Mouse (Mus musculus): Measurements from ENCODE around the gene Bach2. TPM values are rescaled to one million over a fixed set of nuclear protein-coding genes. Genes with fewer than 3 reads are reported as not detected.

The Bach2 gene
- total RNA-seq, 2 experiments from 2014 or later: 4.2 to 6.2 TPM

DNA sequence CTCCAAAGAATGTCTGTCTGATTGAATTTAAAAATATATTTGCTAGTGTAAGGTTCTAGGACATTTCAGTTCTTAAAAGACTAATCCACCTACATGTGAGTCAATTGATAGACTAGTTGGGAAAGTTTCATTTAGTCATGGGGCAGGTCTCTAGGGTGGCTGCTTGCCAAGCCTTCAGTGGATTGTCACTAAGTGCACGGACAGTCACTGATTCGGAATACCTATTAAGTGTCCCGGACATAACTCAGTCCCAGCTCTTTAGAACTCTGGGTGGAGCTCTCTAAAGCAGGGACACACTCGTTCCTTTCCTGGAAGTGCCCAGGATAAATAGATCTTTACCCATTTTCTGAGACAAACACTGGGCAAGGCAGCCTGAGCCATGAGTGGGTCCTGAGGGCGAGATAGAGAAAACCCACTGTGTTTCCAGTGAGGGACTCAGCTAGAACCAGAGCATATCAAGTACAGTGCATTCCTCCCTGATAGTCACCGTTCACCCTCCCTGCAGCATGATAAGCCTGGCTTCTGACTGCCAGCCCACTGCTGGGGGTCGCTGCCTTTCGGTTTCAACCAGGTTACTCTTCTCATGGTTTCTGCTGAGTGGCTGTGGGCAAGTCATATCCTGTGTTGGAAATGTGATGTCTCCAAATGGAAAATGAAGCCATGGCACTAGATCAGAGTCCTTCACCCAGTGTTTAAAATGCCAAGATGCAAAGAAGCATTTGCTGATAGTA is 92.1 kb downstream of the Bach2 start:
- no peak for DNase-seq

DNA sequence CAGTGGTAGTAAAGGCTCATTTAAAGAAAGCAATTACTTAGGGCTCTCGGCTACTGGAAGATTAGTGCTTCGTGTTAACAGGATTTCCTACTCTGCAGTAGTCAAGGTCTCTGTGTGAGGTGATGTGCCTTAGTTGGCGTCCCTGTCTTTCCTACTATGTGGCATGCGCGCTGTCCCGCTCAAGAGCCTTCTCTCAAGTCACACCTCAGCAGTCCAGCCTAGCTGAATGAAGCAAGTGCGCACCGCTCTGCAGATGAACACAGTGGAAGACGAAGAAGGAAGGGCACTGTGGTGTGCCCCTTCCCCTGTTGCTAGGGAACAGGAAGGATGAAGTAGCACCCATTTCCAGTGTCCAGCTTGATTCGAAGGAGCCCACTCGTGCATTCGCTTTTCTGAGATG is 93.4 kb downstream of the Bach2 start:
- DNase-seq: no peak

DNA sequence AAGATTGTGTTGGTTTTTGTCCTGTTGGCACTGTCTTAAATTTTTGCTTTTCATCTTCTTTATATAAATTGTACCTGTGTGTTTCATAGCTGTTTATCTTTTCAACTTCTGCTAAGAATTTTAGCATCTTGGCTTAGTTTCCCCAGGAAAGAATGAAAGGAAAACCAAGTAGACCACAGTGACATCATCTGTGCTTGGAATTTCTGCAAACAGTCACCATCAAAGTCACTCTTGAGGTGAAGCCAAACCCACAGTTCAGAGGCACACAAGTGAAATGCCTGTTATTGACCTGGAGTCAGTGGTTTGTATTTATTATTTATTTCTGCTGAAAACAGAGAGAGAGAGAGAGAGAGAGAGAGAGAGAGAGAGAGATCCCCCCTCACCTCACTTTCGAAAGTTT is 95.5 kb downstream of the Bach2 start:
- DNase-seq: no peak

DNA sequence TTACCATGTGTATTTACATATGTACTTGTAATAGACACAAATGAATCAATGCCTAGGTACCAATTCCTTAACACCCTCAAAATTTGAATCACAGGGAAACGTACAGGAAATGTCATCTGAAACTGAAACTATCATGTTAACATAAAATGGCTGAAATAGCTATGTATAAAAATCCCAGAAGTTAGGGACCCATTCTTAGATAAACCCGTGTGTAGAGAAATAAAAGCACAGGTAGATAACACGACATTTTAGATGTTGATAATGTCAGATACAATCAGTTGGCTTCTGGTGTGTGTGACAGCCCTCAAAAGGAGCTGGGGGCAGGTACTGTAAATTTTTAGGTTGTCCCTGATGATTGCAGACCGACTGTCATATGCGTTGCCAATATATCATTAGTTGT is 96.2 kb downstream of the Bach2 start:
- no peak for DNase-seq

DNA sequence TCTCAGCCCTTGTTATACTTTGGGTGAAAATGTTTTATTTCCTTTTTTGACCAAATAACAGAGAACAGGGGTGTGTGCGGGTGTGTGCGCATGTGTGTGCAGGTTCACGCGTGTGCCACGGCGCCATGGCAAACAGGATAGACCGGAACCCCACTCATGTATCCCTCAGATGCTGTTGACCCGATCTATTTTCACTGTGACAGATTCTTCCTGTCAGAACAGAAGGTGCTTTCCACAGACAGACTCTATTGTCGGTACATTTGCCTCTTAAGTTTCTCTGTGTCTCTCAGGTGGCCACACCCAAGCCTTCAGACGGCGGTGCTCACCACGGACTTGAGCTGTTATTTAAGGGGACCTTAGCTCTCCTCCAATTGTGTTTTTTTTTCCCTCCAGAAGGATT is 97.1 kb downstream of the Bach2 start:
- DNase-seq: no peak

DNA sequence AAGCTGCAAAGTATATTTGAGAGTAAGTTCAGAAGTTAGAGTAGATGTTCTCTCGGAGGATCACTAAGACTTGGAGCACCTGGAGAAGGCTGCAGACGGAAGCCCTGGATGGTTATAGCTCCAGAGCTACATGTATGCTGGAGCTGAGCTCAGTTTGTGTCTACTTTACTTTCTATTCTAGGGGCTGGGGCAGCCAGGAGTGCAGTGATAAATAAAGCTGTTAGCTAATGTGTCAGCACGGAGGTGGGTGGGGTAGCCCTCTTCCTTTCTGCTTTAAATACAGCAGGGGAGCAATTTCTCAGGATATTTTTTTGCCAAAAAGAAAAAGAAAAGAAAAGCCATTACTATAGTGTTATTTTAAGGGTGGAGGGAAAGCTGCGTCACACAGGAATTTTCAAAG is 98.0 kb downstream of the Bach2 start:
- DNase-seq: peak; percentile 29 to 53

DNA sequence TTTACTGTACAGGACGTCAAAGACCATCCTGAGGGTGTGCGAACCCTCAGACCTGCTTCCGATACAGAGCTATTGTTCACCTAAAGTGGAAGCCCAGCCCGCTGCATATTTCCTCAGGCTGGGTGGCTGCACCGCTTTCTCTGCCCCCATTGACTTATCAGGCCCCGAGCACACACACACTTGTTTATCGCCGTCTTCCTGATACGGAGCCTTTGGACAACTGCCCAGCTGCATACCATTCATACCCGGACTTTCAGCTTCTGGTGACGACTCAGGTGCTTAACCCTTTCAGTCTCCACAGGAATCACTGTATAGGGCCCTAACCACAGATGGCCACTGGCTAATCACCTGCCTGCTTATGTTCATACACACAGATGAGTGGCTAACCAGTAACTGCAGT is 99.0 kb downstream of the Bach2 start:
- DNase-seq: peak; percentile 76 to 88

DNA sequence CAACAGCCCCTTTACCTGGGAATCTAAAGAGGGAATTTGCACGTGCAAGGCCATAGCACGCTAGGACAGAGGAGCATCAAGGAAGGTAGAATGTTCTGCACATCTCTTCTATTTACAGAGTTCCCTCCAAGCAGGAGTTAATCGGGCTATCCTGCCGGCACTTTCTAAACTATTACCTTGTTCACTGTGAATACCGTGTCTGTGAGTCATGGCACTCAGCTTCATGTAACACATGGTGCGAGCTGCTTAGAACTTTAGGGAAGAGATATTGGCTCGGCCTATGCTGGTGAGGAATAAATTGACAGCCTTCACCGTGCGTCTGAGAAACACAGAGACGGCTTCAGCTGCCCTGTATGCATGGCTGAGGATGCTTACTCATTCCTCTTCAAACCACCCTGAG is 99.8 kb downstream of the Bach2 start:
- DNase-seq: no peak

DNA sequence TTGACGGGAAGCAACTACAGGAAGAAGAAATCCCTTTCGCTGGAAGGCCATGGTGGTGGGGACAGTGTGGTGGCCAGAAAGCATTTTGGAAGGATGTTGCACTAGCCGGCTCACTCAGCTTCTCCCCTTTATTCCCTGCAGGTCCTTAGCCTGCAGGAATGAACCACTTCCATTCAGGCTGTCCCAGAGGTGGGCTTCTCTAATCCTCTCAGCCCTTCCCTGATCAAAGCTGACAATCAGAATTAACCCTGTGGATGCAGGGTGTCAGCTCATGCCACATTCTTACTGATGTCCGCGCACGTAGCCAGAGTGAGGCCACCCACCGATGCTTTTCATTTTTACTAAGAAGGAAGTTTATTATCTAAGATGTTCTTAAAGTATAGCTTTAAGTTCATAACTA is 102.2 kb downstream of the Bach2 start:
- DNase-seq: no peak

DNA sequence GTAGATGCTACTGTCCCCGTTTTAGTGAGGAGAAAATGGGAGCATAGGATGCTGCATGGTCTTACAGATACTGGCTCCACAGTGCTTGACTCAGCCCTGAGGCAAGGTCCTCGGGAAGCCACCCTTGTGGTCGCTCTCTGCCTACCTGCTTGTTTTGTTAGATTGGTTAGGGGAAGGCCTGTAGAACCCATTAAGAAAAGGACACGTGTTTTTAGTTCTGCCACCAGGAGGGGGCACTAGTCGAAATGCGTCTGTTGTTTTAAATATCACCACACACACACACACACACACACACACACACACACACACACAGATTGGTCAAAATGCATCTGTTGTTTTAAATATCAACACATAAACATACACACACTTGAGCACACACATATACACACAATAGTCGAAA is 103.7 kb downstream of the Bach2 start:
- peak in 1 of 2 experiments; percentile 54 for DNase-seq

DNA sequence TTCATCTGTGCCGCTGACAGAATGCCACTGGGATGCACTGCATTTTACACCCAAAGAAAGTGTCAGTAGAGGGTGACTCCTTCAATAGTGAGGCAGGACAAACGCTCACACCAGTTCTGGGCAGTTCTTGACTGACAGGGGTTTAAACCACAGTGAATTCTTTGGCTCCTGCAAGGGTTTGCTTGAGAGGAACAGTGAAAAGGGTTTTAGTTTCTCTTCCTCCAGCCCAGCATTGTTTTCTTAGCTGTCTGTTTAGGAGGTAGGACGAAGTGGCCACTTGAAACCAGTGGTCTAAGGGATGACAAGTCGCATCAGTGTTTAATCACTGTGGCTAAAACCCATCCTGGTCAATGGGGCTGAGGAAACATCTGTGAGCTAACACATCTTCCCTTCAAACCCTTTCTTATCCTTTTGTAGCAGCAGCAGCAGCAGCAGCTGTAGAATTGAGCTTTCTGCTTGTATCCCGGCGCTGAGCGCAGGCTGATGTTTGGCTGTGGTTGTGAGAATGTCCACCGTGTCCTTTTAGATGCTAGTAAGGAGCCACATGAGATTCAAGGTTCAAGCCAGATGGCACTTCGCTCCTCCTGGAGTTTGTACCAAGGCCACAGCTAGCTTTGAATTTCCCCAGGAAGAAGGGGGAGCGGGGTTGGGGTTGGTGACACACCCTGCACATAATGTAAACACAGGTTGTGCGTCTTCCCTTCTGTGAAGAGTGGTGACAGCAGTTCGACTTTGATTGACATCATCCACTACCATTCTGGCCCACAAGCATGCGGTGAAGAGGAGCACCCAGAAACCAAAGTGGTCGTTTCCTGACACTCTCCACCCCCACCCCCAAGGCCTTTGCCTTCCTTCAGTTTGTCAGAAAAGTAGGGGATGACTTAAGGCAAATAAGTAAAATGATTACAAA is 104.9 kb downstream of the Bach2 start:
- no peak for DNase-seq

DNA sequence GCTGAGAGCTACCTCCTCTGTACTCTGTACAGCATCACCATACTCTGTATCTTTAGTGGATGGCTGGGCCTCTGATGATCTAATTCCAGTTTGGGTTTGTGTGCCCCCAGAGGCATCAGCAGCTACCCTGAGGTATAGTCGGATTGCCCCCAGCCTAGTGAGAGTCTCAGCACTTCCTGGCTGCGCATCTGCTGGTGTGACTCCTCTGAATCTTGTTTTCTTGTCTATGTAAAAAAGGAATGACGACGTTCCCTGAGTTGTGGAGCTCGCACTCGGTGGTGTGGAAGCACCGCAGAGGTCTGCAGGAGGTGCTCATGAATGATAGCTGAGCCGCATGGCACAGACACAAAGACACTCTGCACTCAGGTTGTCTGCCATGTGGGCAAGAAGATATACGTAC is 105.7 kb downstream of the Bach2 start:
- DNase-seq: no peak

DNA sequence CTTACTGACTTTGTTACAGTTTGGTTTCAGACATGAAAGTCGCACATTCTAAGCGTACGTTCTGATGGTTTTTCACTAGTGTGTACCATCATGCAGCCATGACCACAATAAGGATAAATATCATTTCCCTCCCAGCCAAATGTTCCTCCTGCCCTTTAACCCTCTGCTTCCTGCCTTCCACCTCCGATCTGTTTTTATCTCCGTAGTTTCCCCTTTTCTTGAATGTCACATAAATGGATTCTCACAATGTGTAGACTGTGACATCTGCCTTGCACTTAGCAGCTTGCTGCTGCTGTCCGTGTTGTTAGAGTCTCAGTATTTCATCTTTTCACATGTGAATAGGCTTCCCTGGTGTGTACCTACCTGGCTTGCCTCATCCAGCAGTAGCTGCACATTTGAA is 108.6 kb downstream of the Bach2 start:
- DNase-seq: no peak

DNA sequence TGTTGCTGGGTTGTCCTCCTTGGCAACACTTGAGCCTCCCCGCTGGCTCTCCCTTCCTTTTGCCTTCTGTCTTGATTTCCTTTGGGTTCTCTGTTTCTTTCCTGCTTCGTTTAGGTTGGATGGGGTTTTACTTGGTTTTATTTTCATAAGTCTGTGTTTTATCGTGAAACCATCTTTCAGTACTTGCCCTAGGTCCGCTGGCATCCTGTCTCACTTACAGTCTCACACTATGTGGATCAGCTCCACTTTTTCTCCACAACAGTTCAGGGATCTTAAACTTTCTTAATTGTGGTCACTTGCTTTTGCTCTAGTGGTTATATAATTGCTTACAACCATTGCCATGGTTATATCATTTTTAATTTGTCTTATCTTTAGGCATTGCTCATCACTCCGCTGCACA is 109.1 kb downstream of the Bach2 start:
- DNase-seq: no peak

DNA sequence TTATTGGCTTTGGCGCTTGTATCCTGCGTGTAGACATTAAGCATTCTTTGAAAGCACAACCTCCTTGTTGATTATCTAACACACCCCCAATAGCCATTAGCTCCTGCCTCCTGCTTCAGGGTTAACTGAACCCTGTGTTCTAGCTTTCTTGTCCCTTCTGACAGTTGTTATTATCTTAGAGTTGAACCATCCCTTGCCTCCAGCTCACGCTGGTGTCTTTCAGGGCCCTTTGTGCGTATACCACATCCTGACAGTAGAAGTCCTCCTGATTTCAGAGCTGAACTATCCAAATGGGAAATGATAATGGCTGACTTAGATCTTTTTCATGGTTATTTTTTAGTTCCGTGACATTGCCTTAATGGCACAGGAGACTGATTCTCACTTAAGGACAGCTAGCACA is 110.8 kb downstream of the Bach2 start:
- no peak for DNase-seq

DNA sequence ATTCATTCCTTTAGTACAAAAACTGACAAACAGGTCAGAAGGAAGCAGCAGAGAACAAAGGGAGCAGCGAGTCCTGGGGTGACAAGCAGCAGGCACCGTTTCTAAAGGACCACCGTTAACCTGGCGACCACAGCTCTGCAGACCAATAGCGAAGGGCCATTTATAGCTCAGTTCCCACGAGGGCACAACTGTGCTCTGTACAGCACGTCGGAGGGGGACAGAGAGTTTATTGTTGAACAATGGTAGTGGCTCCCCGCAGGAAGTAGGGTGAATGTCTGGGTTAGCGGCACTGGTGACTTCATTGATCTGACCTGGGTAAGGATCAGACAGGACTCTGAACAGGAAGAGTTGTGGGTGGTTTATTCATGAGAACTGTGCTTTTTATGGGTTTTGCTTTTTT is 112.6 kb downstream of the Bach2 start:
- peak in 1 of 2 experiments; percentile 30 for DNase-seq

DNA sequence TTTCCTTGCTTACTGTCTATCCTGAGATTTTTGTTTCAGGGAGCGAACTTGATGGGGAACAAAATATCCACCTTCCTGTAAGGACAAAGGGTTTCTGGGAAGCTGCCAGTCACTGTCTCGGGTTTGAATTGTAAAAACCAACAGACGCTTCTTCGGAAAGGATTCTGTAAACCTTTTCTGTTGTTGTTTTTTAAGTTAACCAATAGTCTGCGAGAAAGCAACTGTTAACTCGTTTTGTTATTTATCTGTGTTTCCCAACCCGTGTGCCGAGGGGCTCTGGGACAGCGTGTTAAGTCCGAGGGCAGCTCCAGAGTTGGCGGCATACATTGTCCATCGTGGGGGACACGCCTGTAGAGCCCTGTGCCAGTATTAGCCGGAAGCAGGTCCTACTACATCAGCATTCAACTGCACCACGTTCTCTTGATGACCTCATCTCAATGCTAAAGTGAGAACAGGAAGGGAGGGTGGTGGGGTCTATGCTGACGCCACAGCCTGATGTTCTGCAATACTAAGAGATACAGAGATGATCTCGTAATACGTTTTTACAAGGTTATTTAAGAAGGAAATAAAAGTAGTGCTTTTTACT is 113.2 kb downstream of the Bach2 start:
- DNase-seq: peak in 1 of 2 experiments; percentile 46

DNA sequence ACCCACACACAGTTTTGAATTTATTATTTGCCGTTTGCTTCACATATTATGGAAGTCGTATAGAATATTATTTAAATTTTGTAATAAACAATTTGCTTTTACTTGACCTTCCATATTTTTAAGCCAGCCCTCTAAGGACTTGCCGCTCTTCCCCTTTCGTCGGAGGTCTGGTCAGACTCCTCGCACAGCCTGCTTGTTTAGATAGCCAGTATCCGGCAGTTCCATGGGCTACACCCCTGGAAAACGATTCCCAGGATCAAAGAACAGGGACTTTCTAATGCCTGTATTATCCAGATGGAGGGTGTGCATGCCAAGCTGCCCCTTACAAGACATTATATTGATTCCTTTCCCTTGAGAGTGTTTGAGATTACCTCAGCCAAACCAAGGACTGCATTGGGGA is 113.8 kb downstream of the Bach2 start:
- DNase-seq: no peak

DNA sequence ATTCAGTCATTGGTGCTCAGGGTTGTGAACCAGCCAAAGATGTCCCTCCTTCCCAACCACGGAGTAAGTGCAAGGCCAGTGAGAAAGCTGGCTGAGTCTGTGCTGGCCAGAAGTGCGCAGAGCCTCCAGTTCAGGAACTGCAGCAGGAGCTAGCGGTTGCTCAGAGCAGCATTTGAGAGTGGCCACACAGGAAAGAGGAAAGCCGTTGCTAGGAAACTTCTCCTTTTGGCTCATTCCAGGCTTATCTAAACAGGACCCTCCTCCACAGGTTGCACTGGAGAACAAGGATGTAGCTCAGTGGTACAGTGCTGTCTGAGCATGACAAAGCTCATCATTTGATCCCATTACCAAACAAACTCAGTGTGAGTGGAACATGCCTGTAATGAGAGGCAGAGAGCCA is 114.2 kb downstream of the Bach2 start:
- peak; percentile 26 to 39 for DNase-seq

DNA sequence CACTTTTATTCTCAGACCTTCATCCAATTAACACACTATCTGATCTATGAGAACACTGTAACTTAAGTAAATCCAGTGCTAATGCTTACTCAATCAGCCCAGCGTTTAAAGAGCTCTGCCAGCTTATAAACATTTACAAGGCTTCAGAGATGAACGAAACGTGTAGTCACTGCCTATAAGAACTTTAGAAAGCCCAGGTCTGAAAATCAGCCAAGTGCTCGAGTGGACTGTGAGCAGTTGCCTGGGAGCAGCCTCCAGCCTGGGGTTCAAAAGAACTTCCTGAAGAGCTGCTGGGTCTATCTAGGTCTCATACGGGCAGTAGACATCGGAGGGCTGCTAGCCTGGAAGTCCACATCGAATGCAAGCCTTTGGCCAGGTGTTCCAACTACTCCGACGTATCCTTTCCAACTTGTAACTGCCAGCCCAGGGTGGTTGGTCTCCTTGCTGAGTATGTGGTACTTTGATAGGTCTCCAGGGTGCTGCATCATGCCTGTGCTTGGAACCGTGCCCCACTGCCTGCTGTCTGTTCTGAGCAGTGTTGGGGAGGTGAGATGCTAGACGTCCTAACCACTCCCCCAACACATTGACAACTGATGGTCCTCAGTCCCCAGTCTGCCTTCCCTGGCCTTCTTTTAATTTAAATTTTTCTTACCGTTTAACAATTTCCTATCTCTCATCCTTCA is 117.5 kb downstream of the Bach2 start:
- DNase-seq: no peak

DNA sequence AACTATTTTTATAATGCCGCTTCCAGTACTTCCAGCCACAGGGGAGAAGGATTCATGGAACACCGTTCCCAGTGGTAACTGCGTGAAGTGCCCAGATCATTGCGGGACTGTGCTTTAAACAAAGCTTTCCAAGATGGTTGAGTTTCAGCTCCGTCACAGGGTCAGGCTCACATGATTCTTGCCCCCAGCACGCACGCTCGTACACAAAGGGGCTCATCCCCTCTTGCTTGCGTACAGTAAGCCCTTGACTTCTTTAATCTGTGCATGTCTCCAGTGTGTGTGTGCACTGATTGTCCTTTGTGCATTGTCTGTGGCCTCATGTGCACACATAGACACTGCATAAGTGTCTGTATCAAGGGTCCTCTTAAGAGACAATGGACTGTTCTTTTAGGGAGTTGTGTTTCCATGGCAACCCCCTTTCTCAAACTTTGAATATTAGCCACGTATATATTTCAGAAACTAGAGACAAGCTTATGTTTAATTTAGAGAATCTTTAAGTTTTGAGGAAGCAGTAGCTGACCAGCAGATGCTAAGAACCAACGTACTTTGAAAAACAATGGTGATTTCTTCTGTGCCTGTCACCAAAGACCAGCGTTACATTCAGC is 119.5 kb downstream of the Bach2 start:
- no peak for DNase-seq

All from heart, adult 18-20 months (tissue).